Mouse (Mus musculus) midbrain, embryonic 16.5 days (tissue): ENCODE results near the gene D1Pas1. TPM values are rescaled to one million over a fixed set of nuclear protein-coding genes. Genes with fewer than 3 reads are reported as not detected.

Experiments
- ATAC-seq: fragments of 200-750 bp; cut with Nextera tagmentation; 2 replicates; pipeline ENCODE4 v1.8.0; 2017; ENCODE audit warnings: moderate TSS enrichment
- H3K27ac ChIP-seq: fragments of 300-500 bp; sonication (generic); 2 replicates; pipeline ENCODE4 v1.5.1; 2014; ENCODE audit warnings: mild to moderate bottlenecking, low read length, mixed read lengths
- H3K27me3 ChIP-seq: fragments of 300-500 bp; sonication (generic); 2 replicates; pipeline ENCODE4 v1.6.1; 2014; ENCODE audit warnings: low read depth, low read length, mixed read lengths; ENCODE audit not compliant: control insufficient read depth, insufficient read depth
- H3K36me3 ChIP-seq: fragments of 300-500 bp; sonication (generic); 2 replicates; pipeline ENCODE4 v1.6.1; 2014; ENCODE audit warnings: mild to moderate bottlenecking, low read length, moderate library complexity, mixed read lengths; ENCODE audit not compliant: control insufficient read depth, insufficient read depth
- H3K4me1 ChIP-seq: fragments of 300-500 bp; sonication (generic); 2 replicates; pipeline ENCODE4 v1.6.1; 2014; ENCODE audit warnings: mild to moderate bottlenecking, low read length, mixed read lengths; ENCODE audit not compliant: control insufficient read depth, insufficient read depth
- H3K4me2 ChIP-seq: fragments of 300-500 bp; sonication (generic); 2 replicates; pipeline ENCODE4 v1.6.1; 2014; ENCODE audit warnings: mild to moderate bottlenecking, low read length, mixed read lengths
- H3K4me3 ChIP-seq: fragments of 300-500 bp; sonication (generic); 2 replicates; pipeline ENCODE4 v1.5.1; 2014; ENCODE audit warnings: low read depth, mild to moderate bottlenecking, low read length, moderate library complexity, mixed read lengths
- H3K9ac ChIP-seq: fragments of 300-500 bp; sonication (generic); 2 replicates; pipeline ENCODE4 v1.6.1; 2014; ENCODE audit warnings: low read depth, low read length, mixed read lengths
- H3K9me3 ChIP-seq: fragments of 300-500 bp; sonication (generic); replicated peaks from 2 replicates; pipeline ENCODE4 v1.6.1; 2014; ENCODE audit warnings: mild to moderate bottlenecking, low read length, mixed read lengths; ENCODE audit not compliant: control insufficient read depth, poor library complexity, severe bottlenecking
- WGBS: fragments of 180-500 bp; shearing (Covaris S2); extraction: QIAGEN DNeasy Blood & Tissue Kit; methylation state at CpG from one replicate; pipeline ENCODE4 v1.1.7; 2014; 5-methylcytosine and 5-hydroxymethylcytosine counted together
- polyA plus RNA-seq: library from polyadenylated mRNA; unstranded; fragments of >200 nt; fragmentation: Nextera tagmentation; extraction: Ambion mirVana; gene quantifications from 2 replicates; pipeline ENCODE4 v1.2.1, GENCODE M21; 2015

The D1Pas1 gene
- polyA plus RNA-seq, 1 experiment from 2014 or later: 0.13 TPM

- H3K36me3 ChIP-seq: no peaks in the 10 kb centered on the region
- no peak overlapping the region for H3K4me2 ChIP-seq
- H3K27ac ChIP-seq: no peak overlapping the region
- no peaks in the 10 kb centered on the region for H3K27me3 ChIP-seq
- 56% methylated on average over 4 of the region's 4 CpGs for WGBS
- H3K9ac ChIP-seq: no peak overlapping the region
- H3K4me3 ChIP-seq: no peak overlapping the region
- no peaks in the 10 kb centered on the region for H3K9me3 ChIP-seq
- ATAC-seq: no peak
- H3K4me1 ChIP-seq: no peaks in the 10 kb centered on the region
Measured at GRCm38 (mm10) chr1:187016116-187016515, 48.9 kb downstream of the D1Pas1 start.

GRCm38 (mm10) chr1:187020011-187020410, 52.8 kb downstream of the D1Pas1 start:
- Histone ChIP-seq H3K36me3 (no peaks in the 10 kb centered on the region), H3K4me3 (no peak overlapping the region), H3K27ac (no peak overlapping the region), H3K27me3 (no peaks in the 10 kb centered on the region), H3K9ac (no peak overlapping the region), H3K4me1 (no peaks in the 10 kb centered on the region), H3K9me3 (no peaks in the 10 kb centered on the region), H3K4me2 (no peak overlapping the region)
- ATAC-seq: no peak
- 85% methylated on average over 7 of the region's 7 CpGs for whole genome bisulfite sequencing

Other genes with a start within 250 kb of the D1Pas1 start
- gene Rrp15, start 218.1 kb upstream of the D1Pas1 start, polyA plus RNA-seq: 28.2 and 32.0 TPM in 2 replicates
- gene Spata17, start 248.0 kb downstream of the D1Pas1 start, polyA plus RNA-seq: 2.4 and 2.5 TPM in 2 replicates
- gene Gpatch2, start 248.1 kb downstream of the D1Pas1 start, polyA plus RNA-seq: 19.5 and 19.8 TPM in 2 replicates